Mouse (Mus musculus) stomach, embryonic 16.5 days (tissue): Measurements from ENCODE around the gene Olfr1009. TPM values are rescaled to one million over a fixed set of nuclear protein-coding genes. Genes with fewer than 3 reads are reported as not detected.

Source experiments
- polyA plus RNA-seq: library from polyadenylated mRNA; unstranded; fragments of >200 nt; fragmentation: Nextera tagmentation; extraction: Ambion mirVana; gene quantifications from 2 replicates; pipeline ENCODE4 v1.2.1, GENCODE M21; 2015

Gene Olfr1009
- polyA plus RNA-seq, 1 experiment from 2014 or later, result not detected

Other genes with a start within 250 kb of the Olfr1009 start
- gene 4833423E24Rik, start 196.4 kb upstream of the Olfr1009 start, polyA plus RNA-seq, result 19.1 and 25.6 TPM in 2 replicates
- gene Olfr996, start 136.2 kb upstream of the Olfr1009 start, polyA plus RNA-seq, result not detected in 2 replicates
- gene Olfr998, start 126.5 kb upstream of the Olfr1009 start, polyA plus RNA-seq, result not detected in 2 replicates
- gene Olfr1000, start 103.5 kb upstream of the Olfr1009 start, polyA plus RNA-seq, result not detected in 2 replicates
- gene Olfr1002, start 64.7 kb upstream of the Olfr1009 start, polyA plus RNA-seq, result not detected in 2 replicates
- not detected in 2 replicates for gene Olfr154, start 51.0 kb upstream of the Olfr1009 start, polyA plus RNA-seq
- not detected in 2 replicates for gene Olfr1006, start 36.7 kb upstream of the Olfr1009 start, polyA plus RNA-seq
- gene Olfr1008, start 26.0 kb upstream of the Olfr1009 start, polyA plus RNA-seq, result not detected in 2 replicates
- not detected in 2 replicates for gene Olfr1012, start 47.3 kb downstream of the Olfr1009 start, polyA plus RNA-seq
- gene Olfr1013, start 51.7 kb downstream of the Olfr1009 start, polyA plus RNA-seq, result not detected in 2 replicates
- not detected in 2 replicates for gene Olfr1014, start 57.3 kb downstream of the Olfr1009 start, polyA plus RNA-seq
- not detected in 2 replicates for gene Olfr1015, start 66.6 kb downstream of the Olfr1009 start, polyA plus RNA-seq
- not detected in 2 replicates for gene Olfr1016, start 87.1 kb downstream of the Olfr1009 start, polyA plus RNA-seq
- not detected in 2 replicates for gene Olfr1018, start 103.1 kb downstream of the Olfr1009 start, polyA plus RNA-seq
- gene Olfr1019, start 130.1 kb downstream of the Olfr1009 start, polyA plus RNA-seq, result not detected in 2 replicates
- gene Olfr1020, start 131.6 kb downstream of the Olfr1009 start, polyA plus RNA-seq, result not detected in 2 replicates
- gene Olfr1022, start 153.2 kb downstream of the Olfr1009 start, polyA plus RNA-seq, result not detected in 2 replicates
- not detected in 2 replicates for gene Olfr1023, start 170.2 kb downstream of the Olfr1009 start, polyA plus RNA-seq
- not detected in 2 replicates for gene Olfr1024, start 189.6 kb downstream of the Olfr1009 start, polyA plus RNA-seq
- gene Olfr1025-ps1, start 199.8 kb downstream of the Olfr1009 start, polyA plus RNA-seq, result not detected in 2 replicates
- not detected in 2 replicates for gene Olfr1026, start 206.1 kb downstream of the Olfr1009 start, polyA plus RNA-seq
- gene Olfr1028, start 235.0 kb downstream of the Olfr1009 start, polyA plus RNA-seq, result not detected in 2 replicates